ENCODE assay signal across 17 mouse cellular contexts in the genomic region with DNA sequence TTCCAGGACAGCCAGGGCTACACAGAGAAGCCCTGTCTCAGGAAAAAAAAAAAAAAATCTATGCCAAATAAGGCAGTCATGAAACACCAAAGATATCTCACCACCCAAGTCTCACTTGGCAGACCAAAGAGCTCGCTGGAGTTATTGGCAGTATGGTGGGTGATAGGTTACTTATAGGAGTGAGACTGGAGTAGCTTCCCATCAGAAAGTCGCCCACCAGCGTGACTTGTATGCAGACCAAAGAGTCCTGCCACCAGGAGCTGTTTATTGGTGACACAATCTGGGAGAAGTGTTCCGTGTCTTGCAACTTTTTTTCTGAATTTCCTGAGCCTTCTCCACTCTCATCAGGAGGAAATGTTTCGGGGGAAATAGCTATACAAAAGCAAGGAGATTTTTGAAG. TPM values are rescaled to one million over a fixed set of nuclear protein-coding genes. Genes with fewer than 3 reads are reported as not detected.
DNase-seq lines count a peak whose midpoint lies in the region; TF ChIP-seq lines count a peak whose summit lies in the region.
"Had no signal": no experiment of that assay in that cellular context is flagged by ENCODE, and none has a peak within 500 bp of the region (broad histone marks: within the 10 kb centered on the region; RNA-seq: fewer than 3 reads in every experiment).

No protein-coding gene starts in this region.

- H3K4me3 ChIP-seq in heart, embryonic 10.5 days: no peak overlapping the region
- no peak overlapping the region for H3K4me3 ChIP-seq in left cerebral cortex, adult 2 months

- no peaks in the 10 kb centered on the region for H3K27me3 ChIP-seq in heart, embryonic 10.5 days (ENCODE audit: insufficient read depth, poor library complexity, severe bottlenecking)
- H3K27me3 ChIP-seq: limb, embryonic 12.5 days; midbrain, embryonic 15.5 days had no signal

- peaks cover 41% of the 10 kb centered on the region for H3K4me1 ChIP-seq in heart, embryonic 10.5 days

- 81% methylated on average over 5 of the region's 5 CpGs for WGBS in heart, embryonic 10.5 days

- no peaks in the 10 kb centered on the region for H3K9me3 ChIP-seq in heart, embryonic 10.5 days
- H3K9me3 ChIP-seq: limb, embryonic 12.5 days; midbrain, embryonic 15.5 days had no signal

- no peak for TF ChIP-seq CTCF in left cerebral cortex, adult 2 months (IDR thresholded peaks at IDR 0.05)

- intact Hi-C loops in heart, postnatal 14 days (cut with DNase I): loop anchor here (5.0 to 10.0 kb wide), 2 partner anchors 387 to 1125 kb away; a partner anchor contains a TSS
- intact Hi-C loops in left cerebral cortex, adult 2 months (cut with DNase I): loop anchor here (5.0 to 10.0 kb wide), 6 partner anchors 117 to 615 kb away; a partner anchor contains a TSS

- H3K27ac ChIP-seq in heart, embryonic 10.5 days: peak overlapping the region; percentile 100; the same call in 1 of the 2 replicates
- H3K27ac ChIP-seq in left cerebral cortex, adult 2 months: peak overlapping the region; percentile 100
- H3K27ac ChIP-seq: limb, embryonic 12.5 days had no signal

- H3K36me3 ChIP-seq in heart, embryonic 10.5 days: peaks cover 18% of the 10 kb centered on the region

- peak; percentile 20 to 43 for DNase-seq in adrenal gland, adult (ENCODE audit: inconsistent age in 2 of 2, low spot score in 1 of 2)
- DNase-seq in adrenal gland, adult 8-10 months: no peak
- no peak for DNase-seq in heart, embryonic 10.5 days (ENCODE audit: low spot score)
- no peak for DNase-seq in heart, postnatal 14 days
- no peak for DNase-seq in left cerebral cortex, adult 2 months (ENCODE audit: extremely low spot score in 1 of 2, low spot score in 2 of 2)
- no peak for DNase-seq in left cerebral cortex, adult 9 months (ENCODE audit: low spot score in 2 of 2)
- DNase-seq in adipocyte (ENCODE audit: low spot score): peak; percentile 53
- DNase-seq in kidney, postnatal 36 days: no peak
- DNase-seq: adrenal gland, postnatal 10 days; cerebellum, adult 2 months; gastrocnemius, postnatal 36 days; lung, adult 18-20 months; right cerebral cortex, adult 18-20 months had no signal

RNA-seq across cellular contexts. Expression of a gene that starts 1.8 kb away (rescaled TPM):
- total RNA-seq in adrenal gland, adult 8-10 months (2022): 100 to 1,000 TPM; 181 to 239 (median 202) TPM
- 367 and 489 TPM in 2 replicates for polyA plus RNA-seq in heart, embryonic 10.5 days (2016; fragmentation: Nextera tagmentation; extraction: Ambion mirVana)
- total RNA-seq in heart, postnatal 14 days (2021): 100 to 1,000 TPM; 107 to 118 TPM
- total RNA-seq in left cerebral cortex, adult 2 months (2021): 100 to 1,000 TPM; 215 TPM

RNA-seq across cellular contexts. Expression of a gene that starts 4.1 kb away (rescaled TPM):
- total RNA-seq in adrenal gland, adult 8-10 months (2022): 10 to 100 TPM; 17.4 to 20.2 (median 19.8) TPM
- polyA plus RNA-seq in heart, embryonic 10.5 days (2016; fragmentation: Nextera tagmentation; extraction: Ambion mirVana): 8.4 and 10.4 TPM in 2 replicates
- 10 to 100 TPM in 1 of 2 experiments, 1 to 10 TPM in 1; 8.4 to 10.4 TPM for total RNA-seq in heart, postnatal 14 days (2021)
- 10 to 100 TPM; 13.0 to 16.1 TPM for total RNA-seq in left cerebral cortex, adult 2 months (2021)

RNA-seq across cellular contexts. Expression of a gene that starts 6.2 kb away (rescaled TPM):
- 10 to 100 TPM in 1 of 4 experiments, 1 to 10 TPM in 3; 5.5 to 12.1 (median 7.4) TPM for total RNA-seq in adrenal gland, adult 8-10 months (2022)
- 6.5 and 10.1 TPM in 2 replicates for polyA plus RNA-seq in heart, embryonic 10.5 days (2016; fragmentation: Nextera tagmentation; extraction: Ambion mirVana)
- total RNA-seq in heart, postnatal 14 days (2021): 1 to 10 TPM; 4.1 to 4.4 TPM
- 100 to 1,000 TPM; 549 to 569 TPM for total RNA-seq in left cerebral cortex, adult 2 months (2021)

RNA-seq across cellular contexts. Expression of a gene that starts 19.1 kb away (rescaled TPM):
- not detected for total RNA-seq in adrenal gland, adult 8-10 months (2022)
- polyA plus RNA-seq in heart, embryonic 10.5 days (2016; fragmentation: Nextera tagmentation; extraction: Ambion mirVana): 0.30 TPM in 1 of 2 replicates, not detected in the other
- under 1 TPM in 1 of 2 experiments, not detected in 1; 0.71 TPM for total RNA-seq in heart, postnatal 14 days (2021)
- not detected for total RNA-seq in left cerebral cortex, adult 2 months (2021)
- total RNA-seq: gastrocnemius, postnatal 36 days; megakaryocyte progenitor cell, adult 5-6 weeks; MEL had no signal
- polyA plus RNA-seq: cerebellum, adult 2 months had no signal

RNA-seq across cellular contexts. Expression of a gene that starts 22.8 kb away (rescaled TPM):
- total RNA-seq in adrenal gland, adult 8-10 months (2022): 100 to 1,000 TPM; 209 to 349 (median 279) TPM
- polyA plus RNA-seq in heart, embryonic 10.5 days (2016; fragmentation: Nextera tagmentation; extraction: Ambion mirVana): 22.5 and 25.0 TPM in 2 replicates
- total RNA-seq in heart, postnatal 14 days (2021): 10 to 100 TPM; 77.3 to 77.5 TPM
- total RNA-seq in left cerebral cortex, adult 2 months (2021): 10 to 100 TPM; 20.3 to 25.3 TPM

Comparison
In these comparisons a context has a peak if more than half of its experiments do, and no peak if none do; other contexts are left out.
1. DNase-seq: peak in adrenal gland, adult (2 of 2) and adipocyte (single experiment); none in adrenal gland, adult 8-10 months (single experiment), heart, embryonic 10.5 days (single experiment), heart, postnatal 14 days (0 of 2), left cerebral cortex, adult 2 months (0 of 2), left cerebral cortex, adult 9 months (0 of 2) and kidney, postnatal 36 days (0 of 2).
2. RNA of a gene that starts 6.2 kb away (total RNA-seq): 549 to 569 TPM in left cerebral cortex, adult 2 months; 5.5 to 12.1 TPM in adrenal gland, adult 8-10 months and 4.1 to 4.4 TPM in heart, postnatal 14 days; every median in the first group is over 10 times any median in the second.